Mouse (Mus musculus): ENCODE measurements around the gene Slc16a9. TPM values are rescaled to one million over a fixed set of nuclear protein-coding genes. Genes with fewer than 3 reads are reported as not detected.

The Slc16a9 gene
- polyA plus RNA-seq, 1 experiment from 2014 or later, result 0.16 TPM

DNA sequence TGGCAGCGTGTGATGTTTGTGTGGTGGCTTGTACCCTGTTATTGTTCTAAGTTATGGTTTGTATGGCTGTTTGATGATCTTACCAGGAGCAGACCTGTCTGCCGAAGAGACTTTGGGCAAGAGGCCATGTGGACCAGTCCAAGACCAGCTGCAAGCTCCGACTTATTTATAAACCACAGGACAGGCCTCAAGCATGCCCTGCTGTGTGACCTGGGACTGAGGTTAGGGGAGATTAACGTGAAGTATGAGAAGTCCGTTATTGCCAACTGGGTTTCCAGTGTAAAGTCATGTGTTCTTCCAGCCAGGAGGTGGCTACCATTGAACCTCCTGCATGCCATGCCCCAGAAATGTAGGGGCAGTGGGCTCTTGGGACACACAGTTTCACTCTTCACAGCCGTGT, 14.5 kb upstream of the Slc16a9 start:
- no peaks in the 10 kb centered on the region for H3K9me3 ChIP-seq (ENCODE audit: control insufficient read depth, low read length)
- no peak overlapping the region for H3K27ac ChIP-seq (replicated peaks; ENCODE audit: low read depth, low read length)
- no peak for DNase-seq (ENCODE audit: low spot score)
- H3K4me3 ChIP-seq (ENCODE audit: low read depth, low read length), result no peak overlapping the region
- no peaks in the 10 kb centered on the region for H3K27me3 ChIP-seq (ENCODE audit: control insufficient read depth, insufficient read depth, low read length)
- no peak for ATAC-seq (ENCODE audit: insufficient number of reproducible peaks, low FRiP score, low TSS enrichment, low read depth)
- no peak overlapping the region for H3K9ac ChIP-seq (ENCODE audit: low read length)
- 88% methylated on average over 6 of the region's 6 CpGs for WGBS
- no peak overlapping the region for H3K4me2 ChIP-seq (ENCODE audit: low read depth, severe bottlenecking)
- no peaks in the 10 kb centered on the region for H3K36me3 ChIP-seq (ENCODE audit: control insufficient read depth, insufficient read depth, low read length)
- no peaks in the 10 kb centered on the region for H3K4me1 ChIP-seq (ENCODE audit: control insufficient read depth, insufficient read depth, low read length)

DNA sequence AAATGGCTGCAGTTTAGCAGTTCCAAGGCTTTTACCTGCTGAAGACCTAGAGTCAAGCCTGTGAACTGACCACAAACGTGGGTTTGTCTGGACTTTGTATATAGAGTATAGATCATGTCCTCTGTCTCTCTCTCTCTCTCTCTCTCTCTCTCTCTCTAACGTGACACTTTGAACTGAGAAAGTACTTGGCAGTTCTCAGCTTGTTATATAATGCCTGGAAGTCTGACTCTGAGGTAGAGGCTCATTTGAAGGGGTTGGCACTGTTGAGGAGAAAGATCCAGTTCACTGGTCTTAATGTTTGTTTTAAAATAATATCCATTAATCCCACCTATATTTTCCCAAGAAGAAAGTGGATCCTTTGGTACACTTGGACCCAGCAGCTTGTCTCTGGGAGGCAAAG, 7.0 kb upstream of the Slc16a9 start:
- DNase-seq (ENCODE audit: low spot score) (no peak), ATAC-seq (ENCODE audit: insufficient number of reproducible peaks, low FRiP score, low TSS enrichment, low read depth) (no peak)
- Histone ChIP-seq H3K27me3 (ENCODE audit: control insufficient read depth, insufficient read depth, low read length) (no peaks in the 10 kb centered on the region), H3K4me1 (ENCODE audit: control insufficient read depth, insufficient read depth, low read length) (no peaks in the 10 kb centered on the region), H3K9ac (ENCODE audit: low read length) (no peak overlapping the region), H3K27ac (replicated peaks; ENCODE audit: low read depth, low read length) (no peak overlapping the region), H3K4me2 (ENCODE audit: low read depth, severe bottlenecking) (no peak overlapping the region), H3K36me3 (ENCODE audit: control insufficient read depth, insufficient read depth, low read length) (no peaks in the 10 kb centered on the region), H3K9me3 (ENCODE audit: control insufficient read depth, low read length) (no peaks in the 10 kb centered on the region), H3K4me3 (ENCODE audit: low read depth, low read length) (no peak overlapping the region)
- WGBS, result 72% methylated on average over 2 of the region's 2 CpGs

DNA sequence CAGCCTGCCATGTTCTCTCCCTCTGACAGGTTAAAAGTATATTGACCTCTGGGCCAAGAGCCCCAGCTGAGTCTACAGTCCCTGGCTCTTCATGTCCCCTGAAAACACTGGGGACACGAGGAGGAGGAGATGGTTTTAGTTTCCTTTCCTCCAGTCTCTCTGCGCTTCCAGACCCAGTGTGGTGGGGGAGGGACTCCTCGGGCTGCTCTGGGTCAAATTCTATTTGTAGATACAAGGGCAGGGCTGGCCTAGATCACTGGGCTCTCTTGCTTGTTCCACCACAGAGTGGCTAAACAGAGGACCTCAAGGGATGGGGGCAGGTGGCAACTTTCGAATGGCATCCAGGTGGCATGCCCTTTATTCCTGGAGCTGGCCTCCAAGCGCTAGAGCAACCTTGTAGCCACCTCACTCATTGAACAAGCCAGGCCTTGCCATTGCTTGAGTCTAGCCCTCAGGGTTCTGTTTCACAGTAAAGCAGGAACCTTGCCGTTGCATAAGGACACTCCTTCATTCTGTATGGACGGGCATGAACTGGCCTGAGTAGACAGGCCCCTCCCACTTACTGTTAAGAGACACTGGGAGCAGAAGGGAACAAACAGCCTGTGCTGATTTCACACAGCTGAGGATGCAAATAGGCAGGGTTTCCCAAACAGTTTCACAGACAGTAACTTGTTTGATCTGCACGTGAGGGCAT, 2.0 kb upstream of the Slc16a9 start:
- WGBS, result 46% methylated on average over 8 of the region's 8 CpGs
- DNase-seq (ENCODE audit: low spot score), result no peak

DNA sequence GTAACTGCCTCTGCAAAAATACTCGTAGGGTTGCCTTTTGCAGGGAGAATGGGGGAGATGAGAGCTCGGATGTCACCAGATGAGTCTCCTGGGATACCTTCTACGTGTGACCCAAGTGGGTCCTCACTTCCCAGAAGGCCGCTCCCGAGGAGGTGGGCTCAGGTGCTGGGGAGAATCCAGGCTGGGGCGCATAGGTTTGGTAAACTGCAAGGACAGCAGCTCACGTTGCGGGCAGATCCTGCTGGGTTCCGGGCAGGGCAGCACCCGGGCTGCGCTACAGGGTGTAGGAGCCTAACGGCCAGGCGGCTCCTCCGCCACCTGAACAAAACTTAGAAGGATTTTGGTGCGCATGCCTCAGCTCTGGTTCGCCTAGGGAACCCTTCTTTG, 652 bp downstream of the Slc16a9 start:
- 0 out of 2 replicates have a peak, but pooled peaks have one; percentile 12 for ATAC-seq (ENCODE audit: insufficient number of reproducible peaks, low FRiP score, low TSS enrichment, low read depth)
- Histone ChIP-seq H3K4me2 (ENCODE audit: low read depth, severe bottlenecking) (peak overlapping the region; percentile 96), H3K9ac (ENCODE audit: low read length) (peak overlapping the region; percentile 70), H3K27me3 (ENCODE audit: control insufficient read depth, insufficient read depth, low read length) (peaks cover 31% of the 10 kb centered on the region), H3K27ac (replicated peaks; ENCODE audit: low read depth, low read length) (no peak overlapping the region), H3K36me3 (ENCODE audit: control insufficient read depth, insufficient read depth, low read length) (no peaks in the 10 kb centered on the region), H3K4me1 (ENCODE audit: control insufficient read depth, insufficient read depth, low read length) (peaks cover 4% of the 10 kb centered on the region; the same call in 1 of the 2 replicates), H3K9me3 (ENCODE audit: control insufficient read depth, low read length) (no peaks in the 10 kb centered on the region), H3K4me3 (ENCODE audit: low read depth, low read length) (peak overlapping the region; percentile 59)
- peak; percentile 56 for DNase-seq (ENCODE audit: low spot score)
- WGBS, result under 1% methylated on average over 16 of the region's 16 CpGs

More for the DNA sequence above, 2.0 kb upstream of the Slc16a9 start:
- Histone ChIP-seq H3K4me3 (ENCODE audit: low read depth, low read length) (no peak overlapping the region), H3K27me3 (ENCODE audit: control insufficient read depth, insufficient read depth, low read length) (peaks cover 31% of the 10 kb centered on the region), H3K4me2 (ENCODE audit: low read depth, severe bottlenecking) (no peak overlapping the region), H3K9ac (ENCODE audit: low read length) (no peak overlapping the region), H3K9me3 (ENCODE audit: control insufficient read depth, low read length) (no peaks in the 10 kb centered on the region), H3K4me1 (ENCODE audit: control insufficient read depth, insufficient read depth, low read length) (peaks cover 4% of the 10 kb centered on the region; the same call in 1 of the 2 replicates), H3K27ac (replicated peaks; ENCODE audit: low read depth, low read length) (no peak overlapping the region), H3K36me3 (ENCODE audit: control insufficient read depth, insufficient read depth, low read length) (no peaks in the 10 kb centered on the region)
- no peak for ATAC-seq (ENCODE audit: insufficient number of reproducible peaks, low FRiP score, low TSS enrichment, low read depth)

DNA sequence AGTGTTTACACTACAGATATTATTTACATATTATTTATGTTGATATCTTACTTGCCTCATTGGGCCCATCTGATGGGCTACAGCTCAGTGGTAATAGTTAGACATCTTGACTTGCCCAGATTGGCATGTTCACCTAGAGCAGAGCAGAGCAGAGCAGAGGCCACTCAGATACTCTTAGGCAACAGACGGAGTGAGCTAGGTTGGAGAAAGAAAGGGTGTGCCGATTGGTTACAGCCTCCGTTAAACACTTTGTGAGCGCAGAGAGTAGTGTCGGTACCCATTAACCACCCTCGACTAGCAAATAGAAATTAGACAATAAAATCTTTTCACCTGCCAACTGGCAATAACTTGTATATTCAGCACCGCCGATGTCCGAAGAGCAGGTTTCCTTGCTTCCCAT, 1.2 kb downstream of the Slc16a9 start:
- Histone ChIP-seq H3K4me3 (ENCODE audit: low read depth, low read length) (peak overlapping the region; percentile 59; the same call in 1 of the 2 replicates), H3K9me3 (ENCODE audit: control insufficient read depth, low read length) (no peaks in the 10 kb centered on the region), H3K27ac (replicated peaks; ENCODE audit: low read depth, low read length) (no peak overlapping the region), H3K4me2 (ENCODE audit: low read depth, severe bottlenecking) (peak overlapping the region; percentile 96), H3K4me1 (ENCODE audit: control insufficient read depth, insufficient read depth, low read length) (peaks cover 4% of the 10 kb centered on the region; the same call in 1 of the 2 replicates), H3K27me3 (ENCODE audit: control insufficient read depth, insufficient read depth, low read length) (peaks cover 31% of the 10 kb centered on the region), H3K9ac (ENCODE audit: low read length) (no peak overlapping the region), H3K36me3 (ENCODE audit: control insufficient read depth, insufficient read depth, low read length) (no peaks in the 10 kb centered on the region)
- 30% methylated on average over 9 of the region's 9 CpGs for WGBS
- ATAC-seq (ENCODE audit: insufficient number of reproducible peaks, low FRiP score, low TSS enrichment, low read depth), result no peak
- DNase-seq (ENCODE audit: low spot score), result peak; percentile 32

DNA sequence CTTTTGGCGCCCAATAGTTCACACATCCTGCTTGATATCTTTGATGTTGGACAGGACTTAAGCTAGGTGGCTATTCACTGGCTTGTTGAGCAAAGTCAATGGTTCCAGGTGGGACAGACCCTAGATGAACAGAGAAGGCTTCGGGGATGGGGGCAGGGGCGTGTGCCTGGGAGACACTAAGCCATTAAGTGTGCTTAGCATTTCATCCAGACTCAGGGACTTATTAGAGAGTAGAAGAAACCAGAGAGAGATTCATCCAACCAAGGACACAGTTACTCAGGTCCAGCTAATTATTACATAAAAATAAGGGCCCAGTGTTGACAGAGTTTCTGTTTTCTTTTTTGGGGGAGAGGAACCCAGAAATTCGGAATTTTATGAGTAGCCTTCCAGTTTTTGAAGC, 5.5 kb downstream of the Slc16a9 start:
- no peak overlapping the region for H3K9ac ChIP-seq (ENCODE audit: low read length)
- H3K4me1 ChIP-seq (ENCODE audit: control insufficient read depth, insufficient read depth, low read length), result peaks cover 3% of the 10 kb centered on the region; the same call in 1 of the 2 replicates
- no peak overlapping the region for H3K4me2 ChIP-seq (ENCODE audit: low read depth, severe bottlenecking)
- DNase-seq (ENCODE audit: low spot score) (no peak), ATAC-seq (ENCODE audit: insufficient number of reproducible peaks, low FRiP score, low TSS enrichment, low read depth) (no peak)
- H3K9me3 ChIP-seq (ENCODE audit: control insufficient read depth, low read length), result no peaks in the 10 kb centered on the region
- 84% methylated on average over 4 of the region's 4 CpGs for WGBS
- H3K4me3 ChIP-seq (ENCODE audit: low read depth, low read length), result no peak overlapping the region
- H3K36me3 ChIP-seq (ENCODE audit: control insufficient read depth, insufficient read depth, low read length), result no peaks in the 10 kb centered on the region
- no peak overlapping the region for H3K27ac ChIP-seq (replicated peaks; ENCODE audit: low read depth, low read length)
- peaks cover 15% of the 10 kb centered on the region for H3K27me3 ChIP-seq (ENCODE audit: control insufficient read depth, insufficient read depth, low read length)

DNA sequence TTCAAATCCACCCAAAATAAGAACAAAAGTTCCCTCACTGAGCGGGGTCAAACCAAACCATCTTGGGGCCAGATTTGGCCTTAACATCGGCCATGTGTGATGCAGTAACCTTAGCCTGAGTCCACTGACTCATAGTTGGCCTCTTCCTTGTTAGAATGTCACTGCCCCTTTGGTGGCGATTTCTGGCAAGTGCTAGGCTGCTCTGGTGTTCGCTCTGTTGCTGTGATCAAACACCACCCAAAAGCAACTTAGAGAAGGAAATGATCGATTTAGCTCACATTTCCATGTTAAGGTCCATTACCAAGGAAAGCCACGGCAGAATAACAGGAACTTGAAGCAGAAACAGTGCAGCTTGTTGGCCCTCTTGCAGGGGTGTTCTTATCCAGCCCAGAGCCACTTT, 5.9 kb downstream of the Slc16a9 start:
- H3K27ac ChIP-seq (replicated peaks; ENCODE audit: low read depth, low read length), result no peak overlapping the region

DNA sequence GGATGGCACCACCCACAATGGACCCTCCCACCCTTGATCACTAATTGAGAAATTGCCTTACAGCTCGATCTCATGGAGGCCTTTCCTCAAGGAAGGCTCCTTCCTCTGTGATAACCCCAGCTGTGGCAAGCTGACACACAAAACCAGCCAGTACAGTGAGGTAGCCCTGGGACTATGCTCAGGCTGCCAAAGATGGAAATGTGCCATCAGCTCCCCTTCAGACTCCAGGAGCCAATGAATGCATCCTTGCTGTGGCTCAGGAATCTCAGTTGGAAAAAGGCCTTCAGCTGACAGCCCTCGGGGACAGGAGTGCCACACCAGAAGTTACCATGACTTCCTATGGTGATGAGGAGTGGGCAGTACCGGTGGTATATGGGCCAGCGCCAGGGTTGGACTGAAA, 9.8 kb downstream of the Slc16a9 start:
- H3K4me2 ChIP-seq (ENCODE audit: low read depth, severe bottlenecking), result no peak overlapping the region
- no peak for DNase-seq (ENCODE audit: low spot score)
- 77% methylated on average over 4 of the region's 4 CpGs for WGBS

More for the DNA sequence above, 5.9 kb downstream of the Slc16a9 start:
- Histone ChIP-seq H3K9me3 (ENCODE audit: control insufficient read depth, low read length) (no peaks in the 10 kb centered on the region), H3K4me3 (ENCODE audit: low read depth, low read length) (no peak overlapping the region), H3K4me2 (ENCODE audit: low read depth, severe bottlenecking) (no peak overlapping the region), H3K4me1 (ENCODE audit: control insufficient read depth, insufficient read depth, low read length) (no peaks in the 10 kb centered on the region; the same call in 1 of the 2 replicates), H3K36me3 (ENCODE audit: control insufficient read depth, insufficient read depth, low read length) (no peaks in the 10 kb centered on the region), H3K27me3 (ENCODE audit: control insufficient read depth, insufficient read depth, low read length) (peaks cover 11% of the 10 kb centered on the region), H3K9ac (ENCODE audit: low read length) (no peak overlapping the region)
- ATAC-seq (ENCODE audit: insufficient number of reproducible peaks, low FRiP score, low TSS enrichment, low read depth) (no peak), DNase-seq (ENCODE audit: low spot score) (no peak)
- WGBS, result 88% methylated on average over 6 of the region's 6 CpGs

More for the DNA sequence above, 9.8 kb downstream of the Slc16a9 start:
- H3K4me3 ChIP-seq (ENCODE audit: low read depth, low read length), result no peak overlapping the region
- ATAC-seq (ENCODE audit: insufficient number of reproducible peaks, low FRiP score, low TSS enrichment, low read depth), result no peak
- no peaks in the 10 kb centered on the region for H3K36me3 ChIP-seq (ENCODE audit: control insufficient read depth, insufficient read depth, low read length)
- H3K27ac ChIP-seq (replicated peaks; ENCODE audit: low read depth, low read length), result no peak overlapping the region
- no peaks in the 10 kb centered on the region for H3K4me1 ChIP-seq (ENCODE audit: control insufficient read depth, insufficient read depth, low read length)
- no peak overlapping the region for H3K9ac ChIP-seq (ENCODE audit: low read length)
- H3K27me3 ChIP-seq (ENCODE audit: control insufficient read depth, insufficient read depth, low read length), result no peaks in the 10 kb centered on the region
- no peaks in the 10 kb centered on the region for H3K9me3 ChIP-seq (ENCODE audit: control insufficient read depth, low read length)

Measured in limb, embryonic 11.5 days (tissue).